Mouse (Mus musculus) thymus, adult 2 months (tissue): Measurements from ENCODE around the gene Klhl42.

ENCODE experiments used
- CTCF ChIP-seq: fragments of 200-500 bp; IDR thresholded peaks from 2 replicates; pipeline ENCODE4 v1.5.1; 2012; ENCODE audit warnings: mild to moderate bottlenecking, control low read depth, low read length, moderate library complexity, borderline replicate concordance; ENCODE audit not compliant: control insufficient read depth, poor library complexity, insufficient read depth; ENCODE audit errors: extremely low read depth
- POLR2A ChIP-seq: fragments of 200-500 bp; IDR thresholded peaks from 2 replicates; pipeline ENCODE4 v1.6.1; 2012; ENCODE audit warnings: mild to moderate bottlenecking, low read length, control low read depth, moderate library complexity; ENCODE audit not compliant: control insufficient read depth, poor library complexity, insufficient read depth; ENCODE audit errors: extremely low read depth

DNA sequence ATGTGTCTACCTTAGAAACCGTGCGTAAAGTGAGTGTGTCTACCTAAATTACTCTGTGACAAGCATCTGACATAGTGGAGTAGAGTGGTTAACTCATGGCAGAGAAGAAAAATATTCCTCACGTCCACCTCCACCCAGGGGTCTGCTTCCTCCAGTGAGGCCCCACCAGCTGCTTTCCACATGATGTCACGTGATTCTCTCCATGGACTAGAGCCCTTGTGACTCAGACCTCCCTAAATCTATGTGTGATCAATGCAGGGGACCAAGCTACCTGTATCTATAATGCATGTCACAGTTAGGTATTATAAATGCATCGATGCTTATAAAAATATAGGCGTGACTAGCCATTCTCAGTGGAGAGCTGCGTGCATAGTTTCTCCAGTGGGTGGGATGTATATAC is 3.6 kb downstream of the Klhl42 start:
- TF ChIP-seq CTCF (no peak), POLR2A (no peak)
